Mouse (Mus musculus) kidney, adult 2 months (tissue): ENCODE results near the gene Nploc4. TPM values are rescaled to one million over a fixed set of nuclear protein-coding genes. Genes with fewer than 3 reads are reported as not detected.

ENCODE experiments used
- DNase-seq: peaks from one replicate; pipeline ENCODE4 v3.0.0; 2021
- H3K27ac ChIP-seq: fragments of 200-500 bp; 2 replicates; pipeline ENCODE4 v1.5.1; 2012; ENCODE audit warnings: low read depth, low read length, control low read depth, inconsistent platforms; ENCODE audit not compliant: insufficient read depth
- H3K27me3 ChIP-seq: fragments of 200-500 bp; replicated peaks from 2 replicates; pipeline ENCODE4 v1.6.1; 2012; ENCODE audit warnings: mild to moderate bottlenecking, moderate library complexity, low read length, inconsistent platforms; ENCODE audit not compliant: control insufficient read depth, insufficient read depth
- H3K36me3 ChIP-seq: fragments of 200-500 bp; 2 replicates; pipeline ENCODE4 v1.6.1; 2012; ENCODE audit warnings: mild to moderate bottlenecking, moderate library complexity, low read length, inconsistent platforms; ENCODE audit not compliant: control insufficient read depth, insufficient read depth
- H3K4me1 ChIP-seq: fragments of 200-500 bp; 2 replicates; pipeline ENCODE4 v1.6.1; 2011; ENCODE audit warnings: low read length; ENCODE audit not compliant: control insufficient read depth, insufficient read depth
- H3K4me3 ChIP-seq: fragments of 200-500 bp; 2 replicates; pipeline ENCODE4 v1.5.1; 2011; ENCODE audit warnings: mild to moderate bottlenecking, low read depth, low read length, control low read depth; ENCODE audit not compliant: insufficient read depth
- CTCF ChIP-seq: fragments of 200-500 bp; conservative IDR thresholded peaks from 2 replicates; pipeline ENCODE4 v1.5.1; 2011; ENCODE audit warnings: low read depth, mild to moderate bottlenecking, control low read depth, low read length, moderate library complexity, mixed read lengths; ENCODE audit not compliant: insufficient read depth, insufficient read length
- POLR2A ChIP-seq: fragments of 200-500 bp; IDR thresholded peaks from one replicate; pipeline ENCODE4 v1.6.1; 2011; ENCODE audit warnings: low read depth, low read length, control low read depth
- WGBS: fragments of 180-500 bp; shearing (Covaris S2); methylation state at CpG from one replicate; pipeline ENCODE4 v1.1.7; 2018; 5-methylcytosine and 5-hydroxymethylcytosine counted together
- polyA plus RNA-seq: library from polyadenylated mRNA; depleted of rRNA; stranded (reverse); fragments of >200 nt; gene quantifications from 2 replicates; pipeline ENCODE4 v1.2.3, GENCODE M21; 2012

The Nploc4 gene
- polyA plus RNA-seq, 1 experiment: 39.5 TPM

- DNase-seq: no peak
- H3K27ac ChIP-seq: no peak overlapping the region
- H3K27me3 ChIP-seq: no peaks in the 10 kb centered on the region
- 92% methylated on average over 1 of the region's 1 CpGs for WGBS
- no peak overlapping the region for H3K4me3 ChIP-seq
- H3K4me1 ChIP-seq: no peaks in the 10 kb centered on the region
- TF ChIP-seq POLR2A: no peak
- TF ChIP-seq CTCF: no peak
- peaks cover 10% of the 10 kb centered on the region for H3K36me3 ChIP-seq
These were observed 31.1 kb downstream of the Nploc4 start for GRCm38 (mm10) chr11:120406445-120406844.

- no peak for DNase-seq
- H3K27me3 ChIP-seq: no peaks in the 10 kb centered on the region
- H3K27ac ChIP-seq: no peak overlapping the region
- WGBS: 94% methylated on average over 3 of the region's 3 CpGs
- no peak overlapping the region for H3K4me3 ChIP-seq
- H3K4me1 ChIP-seq: no peaks in the 10 kb centered on the region
- TF ChIP-seq POLR2A (no peak), CTCF (no peak)
- H3K36me3 ChIP-seq: peaks cover 10% of the 10 kb centered on the region
These were observed 31.6 kb downstream of the Nploc4 start for GRCm38 (mm10) chr11:120405867-120406266.

GRCm38 (mm10) chr11:120404814-120405213 is 32.7 kb downstream of the Nploc4 start:
- WGBS: 97% methylated on average over 1 of the region's 1 CpGs
- Histone ChIP-seq H3K36me3 (peaks cover 12% of the 10 kb centered on the region), H3K27ac (no peak overlapping the region), H3K4me3 (no peak overlapping the region), H3K4me1 (no peaks in the 10 kb centered on the region), H3K27me3 (no peaks in the 10 kb centered on the region)
- no peak for DNase-seq
- TF ChIP-seq POLR2A (no peak), CTCF (no peak)

DNA sequence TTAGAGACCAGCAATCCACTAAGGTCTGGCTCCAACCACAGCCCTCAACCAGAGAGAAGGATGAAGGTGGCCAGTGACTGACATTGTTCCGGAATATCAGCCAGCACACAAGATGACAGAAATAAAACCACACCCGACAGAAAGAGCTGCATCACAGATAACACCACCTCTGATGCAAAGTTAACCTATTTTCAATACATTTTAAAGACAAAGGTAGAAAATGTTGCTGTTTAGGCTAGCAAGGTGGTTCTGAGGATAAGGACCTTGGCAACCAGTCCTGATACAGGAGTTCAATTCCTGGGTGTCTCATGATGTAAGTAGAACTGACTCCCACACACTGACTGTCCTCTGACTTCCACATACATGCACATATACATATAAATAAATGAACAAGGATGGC is 38.2 kb downstream of the Nploc4 start:
- DNase-seq: no peak
- TF ChIP-seq POLR2A (no peak), CTCF (no peak)
- WGBS: 97% methylated on average over 2 of the region's 2 CpGs
- Histone ChIP-seq H3K4me3 (no peak overlapping the region), H3K27me3 (no peaks in the 10 kb centered on the region), H3K36me3 (peaks cover 15% of the 10 kb centered on the region), H3K27ac (no peak overlapping the region), H3K4me1 (no peaks in the 10 kb centered on the region)

DNA sequence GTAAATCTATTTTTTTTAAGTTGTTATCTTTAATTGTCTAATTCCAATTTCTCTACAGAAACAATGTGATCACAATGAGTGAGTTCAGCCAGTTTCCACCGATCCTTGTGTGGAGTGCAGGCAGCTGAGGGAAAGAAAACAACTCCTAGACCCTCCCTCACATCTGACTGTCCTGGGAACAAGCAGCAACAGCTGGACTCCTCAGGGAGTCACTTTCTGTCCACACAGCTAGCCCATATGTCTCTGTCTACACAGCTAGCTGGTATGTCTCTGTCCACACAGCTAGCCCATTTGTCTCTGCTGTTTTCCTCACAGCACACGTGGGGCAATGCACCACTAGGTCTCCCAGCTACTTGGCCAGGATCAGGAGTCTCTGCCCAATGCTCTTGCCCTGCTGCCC is 39.9 kb downstream of the Nploc4 start:
- no peak overlapping the region for H3K27ac ChIP-seq
- 39% methylated on average over 2 of the region's 2 CpGs for WGBS
- no peaks in the 10 kb centered on the region for H3K4me1 ChIP-seq
- TF ChIP-seq CTCF (no peak), POLR2A (no peak)
- H3K36me3 ChIP-seq: peaks cover 8% of the 10 kb centered on the region; the same call in 1 of the 2 replicates
- no peaks in the 10 kb centered on the region for H3K27me3 ChIP-seq
- H3K4me3 ChIP-seq: no peak overlapping the region
- no peak for DNase-seq

- peaks cover 6% of the 10 kb centered on the region; the same call in 1 of the 2 replicates for H3K36me3 ChIP-seq
- H3K27me3 ChIP-seq: no peaks in the 10 kb centered on the region
- no peak overlapping the region for H3K4me3 ChIP-seq
- 62% methylated on average over 4 of the region's 4 CpGs for WGBS
- no peak for DNase-seq
- TF ChIP-seq POLR2A: no peak
- no peak for TF ChIP-seq CTCF
- no peak overlapping the region for H3K27ac ChIP-seq
- no peaks in the 10 kb centered on the region for H3K4me1 ChIP-seq
These were observed 41.8 kb downstream of the Nploc4 start for GRCm38 (mm10) chr11:120395661-120396060.

- Histone ChIP-seq H3K27me3 (no peaks in the 10 kb centered on the region), H3K27ac (no peak overlapping the region), H3K4me3 (no peak overlapping the region), H3K4me1 (no peaks in the 10 kb centered on the region), H3K36me3 (peaks cover 1% of the 10 kb centered on the region)
- WGBS: 88% methylated on average over 9 of the region's 9 CpGs
- TF ChIP-seq POLR2A (no peak), CTCF (no peak)
- DNase-seq: no peak
These were observed 48.9 kb downstream of the Nploc4 start for GRCm38 (mm10) chr11:120388580-120388979.
